Mouse (Mus musculus) myocyte (in vitro differentiated cells): ENCODE measurements around the gene Ccne1. TPM values are rescaled to one million over a fixed set of nuclear protein-coding genes. Genes with fewer than 3 reads are reported as not detected.

ENCODE experiments used
- H3K27me3 ChIP-seq: one replicate; pipeline ENCODE4 v1.6.1; 2011; ENCODE audit not compliant: control insufficient read depth, insufficient read depth, insufficient read length
- H3K36me3 ChIP-seq: one replicate; pipeline ENCODE4 v1.6.1; 2011; ENCODE audit not compliant: control insufficient read depth, insufficient read depth
- H3K4me2 ChIP-seq: one replicate; pipeline ENCODE4 v1.6.1; 2011; ENCODE audit warnings: low read depth, control low read depth
- H3K4me3 ChIP-seq: one replicate; pipeline ENCODE4 v1.5.1; 2011; ENCODE audit warnings: mild to moderate bottlenecking, control low read depth, moderate library complexity
- H3K79me2 ChIP-seq: one replicate; pipeline ENCODE4 v1.6.1; 2011; ENCODE audit not compliant: control insufficient read depth, insufficient read depth
- H3ac ChIP-seq: one replicate; pipeline ENCODE4 v1.6.1; 2011; ENCODE audit not compliant: control insufficient read depth, insufficient read length
- CEBPB ChIP-seq: IDR thresholded peaks from 2 replicates; pipeline ENCODE4 v1.6.1; 2011; ENCODE audit warnings: mild to moderate bottlenecking, moderate library complexity; ENCODE audit not compliant: poor library complexity, insufficient read depth, severe bottlenecking
- E2F4 ChIP-seq: IDR thresholded peaks from one replicate; pipeline ENCODE4 v1.6.1; 2011; ENCODE audit warnings: mild to moderate bottlenecking, control low read depth, moderate library complexity; ENCODE audit not compliant: insufficient read depth
- MAX ChIP-seq: IDR thresholded peaks from one replicate; pipeline ENCODE4 v1.6.1; 2011; ENCODE audit warnings: low read depth, mild to moderate bottlenecking, control low read depth
- MYOD1 ChIP-seq, 3 experiments: IDR thresholded peaks; one replicate each; pipeline ENCODE4 v1.6.1; 2011; ENCODE audit warnings: control low read depth in 2 of 3, low read depth in 2 of 3, mild to moderate bottlenecking in 2 of 3, moderate library complexity in 1 of 3; ENCODE audit not compliant: insufficient read length in 2 of 3, control insufficient read depth in 1 of 3
- MYOG ChIP-seq, 3 experiments: IDR thresholded peaks; one replicate each; pipeline ENCODE4 v1.6.1; 2011; ENCODE audit warnings: control low read depth in 2 of 3, low read depth in 2 of 3, mild to moderate bottlenecking in 2 of 3; ENCODE audit not compliant: insufficient read length in 2 of 3, control insufficient read depth in 1 of 3, insufficient read depth in 1 of 3
- POLR2A ChIP-seq: IDR thresholded peaks from one replicate; pipeline ENCODE4 v1.6.1; 2011; ENCODE audit warnings: low read depth, mild to moderate bottlenecking, control low read depth, moderate library complexity; ENCODE audit not compliant: insufficient read length
- POLR2AphosphoS2 ChIP-seq: IDR thresholded peaks from one replicate; pipeline ENCODE4 v1.6.1; 2011; ENCODE audit warnings: low read depth, control low read depth; ENCODE audit not compliant: insufficient read length
- REST ChIP-seq: IDR thresholded peaks from one replicate; pipeline ENCODE4 v1.6.1; 2011; ENCODE audit warnings: mild to moderate bottlenecking, control low read depth, moderate library complexity; ENCODE audit not compliant: insufficient read depth, insufficient read length
- SRF ChIP-seq: IDR thresholded peaks from one replicate; pipeline ENCODE4 v1.6.1; 2011; ENCODE audit warnings: low read depth; ENCODE audit not compliant: control insufficient read depth, insufficient read length
- TCF12 ChIP-seq: IDR thresholded peaks from one replicate; pipeline ENCODE4 v1.6.1; 2011; ENCODE audit warnings: mild to moderate bottlenecking, control low read depth; ENCODE audit not compliant: poor library complexity, insufficient read depth, severe bottlenecking
- TCF3 ChIP-seq: IDR thresholded peaks from one replicate; pipeline ENCODE4 v1.6.1; 2011; ENCODE audit warnings: low read depth, control low read depth; ENCODE audit not compliant: insufficient read length
- USF1 ChIP-seq: IDR thresholded peaks from one replicate; pipeline ENCODE4 v1.6.1; 2011; ENCODE audit warnings: low read depth, mild to moderate bottlenecking, control low read depth, moderate library complexity
- polyA plus RNA-seq: library from polyadenylated mRNA; unstranded; fragments of >200 nt; fragmentation: generic; extraction: Trizol; gene quantifications from one replicate; pipeline ENCODE4 v1.2.1, GENCODE M21; 2012; ENCODE audit warnings: missing spikeins

Gene Ccne1
- polyA plus RNA-seq, 1 experiment, result 7.4 TPM

- Histone ChIP-seq H3K27me3 (no peaks in the 10 kb centered on the region), H3K4me2 (no peak overlapping the region), H3K36me3 (no peaks in the 10 kb centered on the region), H3ac (no peak overlapping the region), H3K4me3 (no peak overlapping the region), H3K79me2 (no peaks in the 10 kb centered on the region)
- TF ChIP-seq TCF12 (no peak), USF1 (no peak), MAX (no peak)
Measured at GRCm38 (mm10) chr7:38118594-38118993, 11.3 kb upstream of the Ccne1 start.

GRCm38 (mm10) chr7:38112451-38112850, 5.1 kb upstream of the Ccne1 start:
- Histone ChIP-seq H3K4me3 (no peak overlapping the region), H3K79me2 (no peaks in the 10 kb centered on the region), H3K27me3 (no peaks in the 10 kb centered on the region), H3K36me3 (no peaks in the 10 kb centered on the region), H3ac (no peak overlapping the region), H3K4me2 (peak overlapping the region; percentile 30)
- TF ChIP-seq REST (no peak), MYOG (IDR thresholded peaks at IDR 0.05; ENCODE audit: control insufficient read depth in 1 of 3, insufficient read depth in 1 of 3, insufficient read length in 2 of 3, low read depth in 2 of 3) (peak in 1 of 3 experiments; percentile 57), MYOD1 (IDR thresholded peaks at IDR 0.05; ENCODE audit: control insufficient read depth in 1 of 3, insufficient read length in 2 of 3, low read depth in 2 of 3) (peak in 2 of 3 experiments; percentile 7 to 44)

GRCm38 (mm10) chr7:38111996-38112395, 4.7 kb upstream of the Ccne1 start:
- Histone ChIP-seq H3K4me3 (no peak overlapping the region), H3K79me2 (no peaks in the 10 kb centered on the region), H3K36me3 (no peaks in the 10 kb centered on the region), H3K27me3 (no peaks in the 10 kb centered on the region), H3K4me2 (peak overlapping the region; percentile 34), H3ac (no peak overlapping the region)
- no peak for TF ChIP-seq USF1

GRCm38 (mm10) chr7:38108260-38108632, 912 bp upstream of the Ccne1 start:
- H3K36me3 ChIP-seq, result peaks cover under 1% of the 10 kb centered on the region
- H3K4me3 ChIP-seq, result peak overlapping the region; percentile 31
- H3K27me3 ChIP-seq, result no peaks in the 10 kb centered on the region
- H3ac ChIP-seq, result peak overlapping the region; percentile 21
- peak overlapping the region; percentile 79 for H3K4me2 ChIP-seq
- H3K79me2 ChIP-seq, result no peaks in the 10 kb centered on the region
- TF ChIP-seq POLR2AphosphoS2 (no peak), POLR2A (no peak), TCF12 (no peak), MYOD1 (IDR thresholded peaks at IDR 0.05; ENCODE audit: control insufficient read depth in 1 of 3, insufficient read length in 2 of 3, low read depth in 2 of 3) (no peak), USF1 (no peak), REST (no peak), SRF (no peak), E2F4 (no peak)

GRCm38 (mm10) chr7:38106711-38107311, 523 bp downstream of the Ccne1 start:
- Histone ChIP-seq H3K36me3 (peaks cover 5% of the 10 kb centered on the region), H3K79me2 (no peaks in the 10 kb centered on the region), H3K27me3 (no peaks in the 10 kb centered on the region), H3ac (peak overlapping the region; percentile 21), H3K4me3 (peak overlapping the region; percentile 31), H3K4me2 (peak overlapping the region; percentile 73)
- no peak for TF ChIP-seq SRF
- TF ChIP-seq MAX, result no peak
- TF ChIP-seq REST, result no peak
- TF ChIP-seq TCF12, result no peak
- no peak for TF ChIP-seq TCF3
- TF ChIP-seq POLR2AphosphoS2, result no peak
- no peak for TF ChIP-seq POLR2A
- no peak for TF ChIP-seq CEBPB
- no peak for TF ChIP-seq USF1
- no peak for TF ChIP-seq E2F4
- no peak for TF ChIP-seq MYOG (IDR thresholded peaks at IDR 0.05; ENCODE audit: control insufficient read depth in 1 of 3, insufficient read depth in 1 of 3, insufficient read length in 2 of 3, low read depth in 2 of 3)
- no peak for TF ChIP-seq MYOD1 (IDR thresholded peaks at IDR 0.05; ENCODE audit: control insufficient read depth in 1 of 3, insufficient read length in 2 of 3, low read depth in 2 of 3)

GRCm38 (mm10) chr7:38105379-38105778, 2.0 kb downstream of the Ccne1 start:
- Histone ChIP-seq H3K36me3 (peaks cover 5% of the 10 kb centered on the region), H3K4me3 (no peak overlapping the region), H3K79me2 (no peaks in the 10 kb centered on the region), H3K27me3 (no peaks in the 10 kb centered on the region), H3ac (no peak overlapping the region), H3K4me2 (no peak overlapping the region)
- TF ChIP-seq TCF3 (no peak), MYOG (IDR thresholded peaks at IDR 0.05; ENCODE audit: control insufficient read depth in 1 of 3, insufficient read depth in 1 of 3, insufficient read length in 2 of 3, low read depth in 2 of 3) (no peak), POLR2A (no peak), REST (no peak), POLR2AphosphoS2 (no peak), CEBPB (no peak), MYOD1 (IDR thresholded peaks at IDR 0.05; ENCODE audit: control insufficient read depth in 1 of 3, insufficient read length in 2 of 3, low read depth in 2 of 3) (no peak), MAX (no peak), USF1 (no peak), E2F4 (no peak), TCF12 (no peak), SRF (no peak)
